Mouse (Mus musculus): ENCODE measurements around the gene Tnfrsf4. TPM values are rescaled to one million over a fixed set of nuclear protein-coding genes. Genes with fewer than 3 reads are reported as not detected.

The Tnfrsf4 gene
- 0.70 and 0.88 TPM in 2 replicates for polyA plus RNA-seq (2015; fragmentation: Nextera tagmentation; extraction: Ambion mirVana)

- Histone ChIP-seq H3K9me3 (replicated peaks; ENCODE audit: low read length) (no peaks in the 10 kb centered on the region), H3K27me3 (ENCODE audit: insufficient read depth, low read length) (no peaks in the 10 kb centered on the region), H3K36me3 (ENCODE audit: insufficient read depth, low read length) (peaks cover 45% of the 10 kb centered on the region), H3K4me3 (replicated peaks; ENCODE audit: low read depth, low read length) (no peak within 1 kb of the TSS), H3K27ac (no peak within 1 kb of the TSS), H3K4me2 (ENCODE audit: low read length) (no peak within 1 kb of the TSS), H3K9ac (ENCODE audit: low read depth, low read length) (no peak within 1 kb of the TSS), H3K4me1 (replicated peaks; ENCODE audit: insufficient read depth, low read length) (no peaks in the 10 kb centered on the region)
- DNase-seq (ENCODE audit: low spot score) (no peak), ATAC-seq (replicated peaks; ENCODE audit: low FRiP score, low read depth) (no peak)
- TF ChIP-seq CTCF (IDR thresholded peaks at IDR 0.05; ENCODE audit: low read depth): no peak
- WGBS: 82% methylated on average over 8 of the region's 8 CpGs
Measured at GRCm38 (mm10) chr4:156013637-156014036, at the start of gene Tnfrsf4. Gene Tnfrsf4, plus strand, starts transcription at chr4:156013843.

GRCm38 (mm10) chr4:155964396-155964795 is 49.2 kb upstream of the Tnfrsf4 start:
- ATAC-seq (replicated peaks; ENCODE audit: low FRiP score, low read depth) (no peak), DNase-seq (ENCODE audit: low spot score) (no peak)
- no peak overlapping the region for H3K4me2 ChIP-seq (ENCODE audit: low read length)
- H3K27ac ChIP-seq: no peak overlapping the region
- no peak overlapping the region for H3K4me3 ChIP-seq (replicated peaks; ENCODE audit: low read depth, low read length)
- no peak overlapping the region for H3K9ac ChIP-seq (ENCODE audit: low read depth, low read length)
- WGBS: 87% methylated on average over 11 of the region's 11 CpGs
- no peaks in the 10 kb centered on the region; the same call in none of the 2 replicates for H3K4me1 ChIP-seq (replicated peaks; ENCODE audit: insufficient read depth, low read length)
- no peaks in the 10 kb centered on the region for H3K27me3 ChIP-seq (ENCODE audit: insufficient read depth, low read length)
- no peaks in the 10 kb centered on the region for H3K9me3 ChIP-seq (replicated peaks; ENCODE audit: low read length)
- peaks cover 11% of the 10 kb centered on the region; the same call in 1 of the 2 replicates for H3K36me3 ChIP-seq (ENCODE audit: insufficient read depth, low read length)
- no peak for TF ChIP-seq CTCF (IDR thresholded peaks at IDR 0.05; ENCODE audit: low read depth)

DNA sequence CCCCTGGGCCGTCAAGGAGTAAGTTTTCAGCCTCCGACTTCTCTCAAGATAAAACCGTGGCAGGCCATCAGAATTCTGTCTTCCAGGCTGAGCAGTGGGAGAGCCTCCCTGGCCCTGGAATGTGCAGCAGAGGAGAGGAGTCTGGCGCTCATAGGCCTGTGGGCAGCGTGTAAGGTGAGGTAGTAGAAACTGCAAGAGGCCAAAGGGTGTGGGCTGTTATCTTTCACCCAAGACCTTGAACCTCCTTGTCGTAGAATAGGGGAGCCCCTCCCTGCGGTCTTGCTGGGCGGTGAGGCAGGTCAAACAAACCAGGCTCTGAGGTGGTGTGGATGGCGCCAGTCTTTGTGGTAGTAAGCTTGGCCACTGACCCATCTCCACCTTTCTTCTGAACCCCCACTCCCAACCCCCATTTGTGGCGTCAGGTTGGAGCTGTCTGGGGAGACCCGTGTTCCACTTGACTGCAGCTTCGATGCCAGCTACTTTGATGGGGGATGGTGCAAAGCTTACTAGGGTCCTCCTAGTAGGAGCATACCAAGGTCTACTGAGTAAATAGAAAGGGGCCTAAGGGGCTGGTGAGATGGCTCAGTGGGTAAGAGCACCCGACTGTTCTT is 44.5 kb upstream of the Tnfrsf4 start:
- no peak overlapping the region for H3K4me2 ChIP-seq (ENCODE audit: low read length)
- H3K4me1 ChIP-seq (replicated peaks; ENCODE audit: insufficient read depth, low read length): peaks cover 7% of the 10 kb centered on the region; the same call in 1 of the 2 replicates
- 41% methylated on average over 13 of the region's 13 CpGs for WGBS
- no peak overlapping the region for H3K4me3 ChIP-seq (replicated peaks; ENCODE audit: low read depth, low read length)
- ATAC-seq (replicated peaks; ENCODE audit: low FRiP score, low read depth): peak; percentile 31
- no peak overlapping the region for H3K9ac ChIP-seq (ENCODE audit: low read depth, low read length)
- no peaks in the 10 kb centered on the region for H3K27me3 ChIP-seq (ENCODE audit: insufficient read depth, low read length)
- no peaks in the 10 kb centered on the region for H3K9me3 ChIP-seq (replicated peaks; ENCODE audit: low read length)
- DNase-seq (ENCODE audit: low spot score): peak; percentile 16
- no peak for TF ChIP-seq CTCF (IDR thresholded peaks at IDR 0.05; ENCODE audit: low read depth)
- peak overlapping the region; percentile 64 for H3K27ac ChIP-seq
- peaks cover 11% of the 10 kb centered on the region; the same call in 1 of the 2 replicates for H3K36me3 ChIP-seq (ENCODE audit: insufficient read depth, low read length)

- Histone ChIP-seq H3K4me3 (replicated peaks; ENCODE audit: low read depth, low read length) (no peak overlapping the region), H3K27me3 (ENCODE audit: insufficient read depth, low read length) (no peaks in the 10 kb centered on the region), H3K9ac (ENCODE audit: low read depth, low read length) (no peak overlapping the region), H3K36me3 (ENCODE audit: insufficient read depth, low read length) (peaks cover 6% of the 10 kb centered on the region; the same call in 1 of the 2 replicates), H3K4me2 (ENCODE audit: low read length) (no peak overlapping the region), H3K9me3 (replicated peaks; ENCODE audit: low read length) (no peaks in the 10 kb centered on the region), H3K27ac (no peak overlapping the region), H3K4me1 (replicated peaks; ENCODE audit: insufficient read depth, low read length) (peaks cover 7% of the 10 kb centered on the region; the same call in 1 of the 2 replicates)
- WGBS: 82% methylated on average over 5 of the region's 5 CpGs
- ATAC-seq (replicated peaks; ENCODE audit: low FRiP score, low read depth) (no peak), DNase-seq (ENCODE audit: low spot score) (no peak)
- no peak for TF ChIP-seq CTCF (IDR thresholded peaks at IDR 0.05; ENCODE audit: low read depth)
Measured at GRCm38 (mm10) chr4:155970286-155970685, 43.4 kb upstream of the Tnfrsf4 start.

DNA sequence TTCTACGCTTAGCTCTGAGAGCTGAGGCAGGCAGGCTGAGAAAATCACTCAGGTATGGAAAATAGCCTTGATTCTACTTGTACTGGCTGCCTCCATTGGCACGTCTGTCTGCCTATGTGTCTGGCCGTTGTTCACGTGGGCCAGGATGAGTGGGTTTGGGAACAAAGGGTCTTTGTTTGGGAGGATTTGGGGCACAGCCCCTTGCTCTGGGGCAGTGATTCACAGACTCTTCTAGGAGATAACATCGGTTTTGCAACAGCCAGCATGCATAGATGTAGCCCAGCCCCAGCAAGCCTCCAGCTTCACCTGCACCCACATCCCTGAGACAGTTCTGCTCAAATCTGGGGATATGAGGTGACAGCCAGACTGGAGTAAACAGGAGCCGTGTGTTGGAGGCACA is 41.0 kb upstream of the Tnfrsf4 start:
- no peak overlapping the region for H3K9ac ChIP-seq (ENCODE audit: low read depth, low read length)
- no peak for DNase-seq (ENCODE audit: low spot score)
- H3K27me3 ChIP-seq (ENCODE audit: insufficient read depth, low read length): no peaks in the 10 kb centered on the region
- 53% methylated on average over 6 of the region's 6 CpGs for WGBS
- H3K4me1 ChIP-seq (replicated peaks; ENCODE audit: insufficient read depth, low read length): peaks cover 7% of the 10 kb centered on the region; the same call in 1 of the 2 replicates
- H3K36me3 ChIP-seq (ENCODE audit: insufficient read depth, low read length): no peaks in the 10 kb centered on the region
- ATAC-seq (replicated peaks; ENCODE audit: low FRiP score, low read depth): no peak
- no peak overlapping the region for H3K27ac ChIP-seq
- no peaks in the 10 kb centered on the region for H3K9me3 ChIP-seq (replicated peaks; ENCODE audit: low read length)
- no peak overlapping the region for H3K4me3 ChIP-seq (replicated peaks; ENCODE audit: low read depth, low read length)
- H3K4me2 ChIP-seq (ENCODE audit: low read length): no peak overlapping the region
- no peak for TF ChIP-seq CTCF (IDR thresholded peaks at IDR 0.05; ENCODE audit: low read depth)

GRCm38 (mm10) chr4:155973239-155973638 is 40.4 kb upstream of the Tnfrsf4 start:
- no peaks in the 10 kb centered on the region for H3K27me3 ChIP-seq (ENCODE audit: insufficient read depth, low read length)
- peak; percentile 48 for TF ChIP-seq CTCF (IDR thresholded peaks at IDR 0.05; ENCODE audit: low read depth)
- no peak overlapping the region for H3K27ac ChIP-seq
- 31% methylated on average over 2 of the region's 2 CpGs for WGBS
- no peak overlapping the region for H3K4me2 ChIP-seq (ENCODE audit: low read length)
- H3K9ac ChIP-seq (ENCODE audit: low read depth, low read length): 0 out of 2 replicates have a peak overlapping the region, but pooled peaks have one; percentile 13
- peaks cover 7% of the 10 kb centered on the region; the same call in 1 of the 2 replicates for H3K4me1 ChIP-seq (replicated peaks; ENCODE audit: insufficient read depth, low read length)
- ATAC-seq (replicated peaks; ENCODE audit: low FRiP score, low read depth) (peak; percentile 79), DNase-seq (ENCODE audit: low spot score) (peak; percentile 74)
- H3K4me3 ChIP-seq (replicated peaks; ENCODE audit: low read depth, low read length): no peak overlapping the region
- no peaks in the 10 kb centered on the region for H3K36me3 ChIP-seq (ENCODE audit: insufficient read depth, low read length)
- H3K9me3 ChIP-seq (replicated peaks; ENCODE audit: low read length): no peaks in the 10 kb centered on the region

Measured in kidney, postnatal 0 days (tissue).